Mouse (Mus musculus): Measurements from ENCODE around the gene Fosl2.
"Not testable (repeated sequence)": the region's sequence is repeated elsewhere in the genome, so short reads cannot be mapped to it uniquely, and the experiment has no call there.

The Fosl2 gene

GRCm38 (mm10) chr5:32134051-32134732 is 1.4 kb upstream of the Fosl2 start:
- no peak for DNase-seq (ENCODE audit: low spot score)

GRCm38 (mm10) chr5:32134903-32135335 is 682 bp upstream of the Fosl2 start:
- DNase-seq (ENCODE audit: low spot score) = no peak

- DNase-seq (ENCODE audit: low spot score) = peak; percentile 63
Observed at GRCm38 (mm10) chr5:32136301-32136863, 781 bp downstream of the Fosl2 start.

GRCm38 (mm10) chr5:32137106-32137522 is 1.5 kb downstream of the Fosl2 start:
- no peak for DNase-seq (ENCODE audit: low spot score)

GRCm38 (mm10) chr5:32138446-32139195 is 3.0 kb downstream of the Fosl2 start:
- DNase-seq (ENCODE audit: low spot score) = no peak

DNA sequence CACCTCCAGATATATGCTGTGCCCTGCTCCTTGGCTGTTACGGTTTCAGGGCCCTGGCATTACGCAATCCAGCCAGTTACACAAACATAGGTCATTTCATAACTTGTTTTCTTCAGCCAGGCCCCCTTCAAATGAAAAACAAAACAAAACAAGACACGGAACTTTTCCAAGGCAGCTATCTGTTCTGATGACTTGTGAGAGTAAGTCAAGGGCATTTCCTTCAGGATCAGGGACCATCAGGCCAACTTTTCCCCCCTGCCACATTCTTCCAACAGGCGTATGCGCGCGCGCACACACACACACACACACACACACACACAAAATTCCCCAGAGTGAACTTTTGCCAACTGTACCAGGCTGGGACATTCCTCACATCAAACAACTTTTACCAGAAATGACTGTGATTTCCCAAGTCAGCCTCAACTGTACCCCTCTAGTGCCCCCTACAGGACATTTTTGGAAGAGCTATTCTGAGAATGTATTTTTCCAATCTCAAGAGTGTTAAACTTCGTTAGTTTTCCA is 4.0 kb downstream of the Fosl2 start:
- DNase-seq (ENCODE audit: low spot score) = peak; percentile 63

- no peak for DNase-seq (ENCODE audit: low spot score)
Observed at GRCm38 (mm10) chr5:32141899-32142298, 6.3 kb downstream of the Fosl2 start.

DNA sequence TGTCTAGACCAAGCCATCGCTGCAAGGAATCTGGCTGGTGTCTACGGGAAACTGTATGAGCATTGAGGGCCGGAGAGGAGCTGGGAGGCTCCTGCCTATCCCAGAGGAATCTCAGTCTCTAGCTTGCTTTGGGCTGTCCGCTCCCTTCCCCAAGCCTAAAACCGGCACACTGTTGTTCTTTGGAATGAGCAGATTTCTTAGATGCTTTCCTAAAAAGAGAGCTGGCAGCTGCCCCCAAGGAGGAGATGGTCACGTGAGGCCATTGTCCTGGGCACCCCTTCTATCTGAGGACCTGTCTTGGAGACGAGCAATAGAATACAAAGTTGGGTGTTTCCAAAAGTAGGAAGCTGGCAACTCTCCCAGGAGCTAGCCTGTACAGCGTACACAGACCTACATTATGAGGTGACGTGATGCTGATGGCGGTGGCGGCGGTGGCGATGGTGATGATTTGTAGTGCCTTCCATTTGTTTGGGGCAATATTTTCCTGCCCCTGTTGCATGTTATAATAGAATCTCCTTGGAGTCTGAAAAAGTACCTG is 7.9 kb downstream of the Fosl2 start:
- no peak for DNase-seq (ENCODE audit: low spot score)

DNA sequence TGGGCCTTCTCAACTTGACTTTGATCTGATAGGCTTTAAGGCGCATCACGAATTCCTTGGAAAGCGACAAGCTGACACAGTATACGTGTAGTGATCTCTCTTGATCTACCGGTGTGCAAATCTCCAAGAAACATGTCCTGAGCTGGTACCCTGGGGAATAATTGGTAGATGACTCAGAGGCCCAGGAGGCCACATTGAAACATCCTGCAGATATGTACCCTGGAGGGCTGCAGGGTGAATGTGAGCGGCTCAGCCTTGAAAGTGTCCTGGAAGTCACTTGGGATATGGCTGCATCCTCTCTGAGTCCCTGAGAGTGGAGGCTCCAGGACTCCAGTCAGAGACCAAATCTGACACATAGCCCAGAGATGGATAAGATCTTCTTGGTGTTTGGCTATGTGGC is 10.7 kb downstream of the Fosl2 start:
- DNase-seq (ENCODE audit: low spot score) = no peak

- DNase-seq (ENCODE audit: low spot score) = no peak
Observed at GRCm38 (mm10) chr5:32148593-32148992, 13.0 kb downstream of the Fosl2 start.

DNA sequence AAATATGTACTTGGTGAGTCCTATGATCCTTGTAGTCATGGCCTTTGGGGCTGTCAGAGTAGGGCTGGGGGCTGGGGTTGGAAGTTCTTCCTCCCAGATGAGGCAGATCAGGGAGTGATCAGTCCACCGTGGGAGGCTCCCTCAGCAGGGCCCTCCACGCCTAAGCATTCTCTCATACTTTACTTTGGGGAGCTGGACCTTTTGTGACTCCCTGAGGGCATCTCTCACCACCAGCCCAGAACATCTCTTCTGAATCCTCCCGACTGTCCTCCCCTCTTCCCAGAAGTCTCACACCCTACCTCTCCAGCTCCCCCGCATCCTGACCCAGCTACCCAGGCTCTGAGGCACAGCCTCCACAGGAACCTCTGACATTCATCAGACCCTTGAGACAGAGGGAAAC is 15.6 kb downstream of the Fosl2 start:
- no peak for DNase-seq (ENCODE audit: low spot score)

DNA sequence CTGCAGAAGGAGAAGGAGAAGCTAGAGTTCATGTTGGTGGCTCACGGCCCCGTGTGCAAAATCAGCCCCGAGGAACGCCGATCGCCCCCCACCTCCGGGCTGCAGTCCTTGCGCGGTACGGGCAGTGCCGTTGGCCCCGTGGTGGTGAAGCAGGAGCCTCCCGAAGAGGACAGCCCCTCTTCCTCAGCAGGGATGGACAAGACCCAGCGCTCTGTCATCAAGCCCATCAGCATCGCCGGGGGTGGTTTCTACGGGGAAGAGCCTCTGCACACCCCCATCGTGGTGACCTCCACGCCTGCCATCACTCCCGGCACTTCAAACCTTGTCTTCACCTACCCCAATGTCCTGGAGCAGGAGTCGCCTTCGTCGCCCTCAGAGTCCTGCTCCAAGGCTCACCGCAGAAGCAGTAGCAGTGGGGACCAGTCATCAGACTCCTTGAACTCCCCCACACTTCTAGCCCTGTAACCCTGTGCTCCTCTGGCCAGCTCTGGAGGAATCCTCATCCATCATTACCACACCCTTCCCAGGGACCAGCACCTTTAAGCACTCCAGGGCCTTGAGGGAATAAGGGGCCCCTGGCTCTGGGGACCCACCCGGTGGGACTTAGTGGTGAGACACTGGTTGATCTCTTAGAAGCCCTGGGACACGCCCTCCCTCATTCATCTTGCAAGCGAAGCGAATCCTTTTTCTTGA is 17.3 kb downstream of the Fosl2 start:
- DNase-seq (ENCODE audit: low spot score) = no peak

GRCm38 (mm10) chr5:32153418-32153740 is 17.8 kb downstream of the Fosl2 start:
- no peak for DNase-seq (ENCODE audit: low spot score)

DNA sequence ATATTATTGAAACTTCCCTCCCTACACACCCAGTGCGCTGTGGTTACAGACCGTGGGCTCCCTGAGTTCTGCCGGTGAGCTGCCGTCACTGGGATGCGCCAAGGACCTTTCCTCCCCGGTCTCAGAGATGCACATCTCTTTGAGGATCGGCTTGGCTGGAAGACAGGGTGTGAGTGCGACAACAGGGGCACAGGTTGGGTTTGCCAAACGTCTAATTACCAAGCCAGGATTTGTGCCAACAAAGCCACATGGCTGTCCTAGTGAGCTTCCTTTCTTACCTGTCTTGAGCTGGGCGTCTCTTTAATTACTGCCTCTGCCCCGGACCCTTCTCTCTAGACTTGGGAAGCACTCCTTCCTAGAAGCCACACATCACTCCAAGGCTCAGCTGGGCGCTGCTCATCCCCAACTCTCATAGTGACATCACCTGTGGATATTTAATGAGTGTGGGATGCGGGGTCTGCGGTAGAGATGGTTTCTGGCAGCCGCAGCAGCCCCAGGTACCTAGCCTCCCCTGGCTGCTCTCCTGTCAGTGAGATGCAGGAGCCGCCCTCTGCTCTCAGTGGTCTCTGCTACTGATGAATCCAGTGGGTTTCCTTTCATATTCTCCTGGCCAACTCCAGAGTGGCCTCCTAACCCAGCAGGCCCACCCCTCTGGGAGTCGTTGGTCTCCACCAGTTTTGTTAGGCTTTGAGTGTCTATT is 18.3 kb downstream of the Fosl2 start:
- no peak for DNase-seq (ENCODE audit: low spot score)

DNA sequence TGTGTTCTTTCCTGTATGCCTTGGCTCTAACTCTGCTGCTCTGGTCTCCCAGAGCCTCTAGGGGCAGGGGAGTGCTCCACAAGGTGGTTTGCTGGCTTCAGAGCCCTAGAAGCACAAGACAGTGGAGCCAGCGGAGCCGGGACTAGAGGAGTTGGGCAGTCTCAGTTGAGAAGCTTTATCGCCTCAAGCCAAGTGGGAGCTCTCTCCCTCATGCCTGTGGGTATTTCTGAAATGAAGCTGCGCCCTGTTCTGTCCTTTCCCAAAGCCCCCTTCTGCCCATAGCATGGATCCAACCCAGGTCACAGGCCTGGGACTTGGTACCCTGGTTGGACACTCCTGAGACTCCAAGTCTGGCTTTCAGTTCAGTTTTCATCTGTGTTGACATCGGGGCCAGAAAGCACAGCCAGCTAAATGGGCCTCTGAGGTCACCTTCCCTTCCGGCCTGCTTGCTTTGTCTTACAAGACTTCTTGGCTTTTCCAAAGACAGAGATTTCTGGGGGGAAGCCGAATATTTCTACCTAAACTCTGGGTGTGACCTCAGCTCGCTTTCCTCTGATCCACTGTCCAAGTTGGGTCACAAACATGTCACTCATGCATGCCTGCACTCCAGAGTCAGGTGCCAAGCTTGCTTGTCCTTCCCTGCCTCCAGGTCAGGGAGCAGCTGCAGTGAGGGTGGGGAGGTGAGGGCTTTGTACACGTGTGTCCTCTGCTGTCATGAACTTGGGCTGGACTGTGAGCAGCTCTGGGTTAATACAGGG is 19.5 kb downstream of the Fosl2 start:
- no peak for DNase-seq (ENCODE audit: low spot score)

GRCm38 (mm10) chr5:32155927-32156326 is 20.3 kb downstream of the Fosl2 start:
- DNase-seq (ENCODE audit: low spot score) = no peak

DNA sequence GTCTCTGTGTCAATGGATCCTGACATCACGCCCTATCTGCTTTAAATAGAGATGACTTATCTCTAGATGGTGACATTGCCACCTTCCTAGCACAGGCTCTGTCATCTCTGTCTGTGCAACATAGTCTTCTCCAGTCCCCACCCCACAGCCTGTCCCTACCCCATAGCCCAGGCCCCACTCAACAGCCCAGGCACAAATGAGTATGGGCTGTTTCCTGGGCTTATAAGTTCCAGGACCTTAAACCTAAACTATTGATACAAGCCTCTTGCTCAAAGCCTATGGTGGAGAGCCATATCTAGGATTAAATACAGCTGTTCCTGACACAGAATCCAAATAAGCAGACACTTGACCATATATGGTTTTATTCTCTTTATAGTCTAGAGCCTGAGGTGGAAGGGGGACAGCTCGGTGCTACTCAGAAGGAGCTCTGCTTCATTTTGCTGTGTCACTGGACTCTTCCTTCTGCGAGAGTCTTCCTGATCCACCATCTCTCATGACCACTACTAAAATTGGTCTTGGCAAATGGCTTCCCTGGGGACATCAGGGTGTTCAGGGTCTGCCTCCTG is 28.0 kb downstream of the Fosl2 start:
- no peak for DNase-seq (ENCODE audit: low spot score)

DNA sequence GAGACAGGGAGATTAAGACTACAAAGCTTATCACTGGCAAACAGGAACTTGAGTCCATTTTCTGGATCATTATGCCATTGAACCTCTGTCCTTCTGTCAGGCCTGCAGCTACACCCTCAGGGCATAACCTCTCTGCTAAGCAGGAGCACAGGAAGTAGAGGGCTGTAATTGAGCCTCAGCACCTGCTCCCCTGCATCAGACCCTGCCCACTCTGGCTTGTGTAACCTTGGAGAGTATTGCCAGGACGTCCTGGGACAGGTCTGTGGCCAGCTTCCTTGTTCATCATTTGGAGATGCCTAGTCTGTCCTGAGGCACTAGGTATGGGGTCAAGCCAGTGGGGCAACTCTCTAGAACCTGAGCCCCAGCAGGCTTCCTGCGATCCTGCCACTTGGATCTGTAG is 36.6 kb downstream of the Fosl2 start:
- no peak for DNase-seq (ENCODE audit: low spot score)

DNA sequence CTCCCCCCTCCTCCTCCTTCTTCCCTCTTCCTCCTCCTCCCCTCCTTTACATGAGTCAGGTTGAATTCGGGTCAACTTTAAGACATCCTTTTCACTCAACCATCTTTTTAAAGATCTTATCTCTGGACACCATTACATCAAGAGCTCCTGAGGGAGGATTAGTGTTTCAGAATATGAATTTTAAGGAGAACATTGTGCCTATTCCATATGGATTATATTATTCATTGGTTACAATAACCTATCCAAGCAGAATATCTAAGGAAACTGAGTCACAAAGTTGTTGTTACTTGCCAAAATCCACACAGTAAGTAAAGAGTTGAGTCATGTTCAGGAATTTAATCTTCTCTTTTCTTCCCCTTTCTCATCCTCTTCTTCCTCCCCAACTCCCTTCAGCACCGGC is 41.2 kb downstream of the Fosl2 start:
- DNase-seq (ENCODE audit: low spot score) = no peak

- DNase-seq (ENCODE audit: low spot score) = no peak
Observed at GRCm38 (mm10) chr5:32177737-32178136, 42.1 kb downstream of the Fosl2 start.

GRCm38 (mm10) chr5:32178720-32179119 is 43.1 kb downstream of the Fosl2 start:
- DNase-seq (ENCODE audit: low spot score) = not testable (repeated sequence)

Data from ovary, adult 18-20 months (tissue).